Mouse (Mus musculus): ENCODE data around the gene Hnrnpa1. TPM values are rescaled to one million over a fixed set of nuclear protein-coding genes. Genes with fewer than 3 reads are reported as not detected.

Gene Hnrnpa1
- polyA plus RNA-seq (2012; rRNA removed) = 27.9 and 34.6 TPM in 2 replicates

GRCm38 (mm10) chr15:103240160-103241028 is at the start of gene Hnrnpa1:
Gene Hnrnpa1, plus strand, starts transcription at chr15:103240432.

GRCm38 (mm10) chr15:103239685-103240159 is 510 bp upstream of the Hnrnpa1 start, which contains the start of gene Cbx5:
Gene Cbx5, minus strand, starts transcription at chr15:103239816.

GRCm38 (mm10) chr15:103257790-103258728 is 17.8 kb downstream of the Hnrnpa1 start, which contains the start of gene Nfe2:
Gene Nfe2, minus strand, starts transcription at chr15:103258403.

DNA sequence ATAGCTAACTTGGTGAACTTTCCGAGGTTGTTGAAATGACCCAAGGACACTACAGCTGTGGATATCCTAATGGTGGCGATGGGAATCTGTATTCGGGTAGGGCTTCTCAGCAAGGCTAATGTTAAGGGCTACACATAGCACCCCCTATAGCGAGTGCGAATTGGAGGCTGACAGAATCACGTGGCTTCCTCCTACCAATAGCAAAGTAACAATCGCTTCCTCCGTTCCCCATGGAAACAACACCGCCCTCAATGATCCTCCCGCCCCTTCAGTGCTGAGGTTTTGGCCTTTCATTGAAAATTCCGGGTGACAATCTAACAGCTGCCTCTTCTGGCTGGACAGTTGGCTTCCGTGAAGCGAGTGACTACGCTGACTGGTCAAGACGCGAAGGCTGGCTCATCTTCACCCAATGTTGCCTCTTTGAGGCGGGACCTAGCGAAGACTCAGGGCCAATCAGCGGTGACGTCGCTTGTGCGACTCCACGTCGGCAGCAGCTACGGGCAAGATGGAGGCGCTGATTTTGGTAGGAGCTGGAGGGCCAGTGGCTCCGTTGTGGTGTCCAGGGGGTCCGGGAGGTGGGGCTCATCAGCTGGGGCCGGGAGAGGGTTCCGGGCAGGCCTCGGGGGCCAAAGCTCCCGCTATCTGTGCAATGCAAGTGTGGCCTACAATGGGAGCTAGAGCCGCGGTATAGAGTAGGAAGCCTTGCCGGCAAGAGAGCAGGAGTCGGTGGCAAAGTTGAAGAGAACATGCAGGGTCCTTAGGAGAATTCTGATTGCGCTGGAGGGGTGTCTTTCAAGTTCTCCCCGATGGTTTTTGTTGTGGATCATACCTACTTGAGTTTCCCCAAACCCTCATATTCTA is 32.4 kb downstream of the Hnrnpa1 start, which contains the start of gene Copz1:
Gene Copz1 (plus strand): TSS at position 296 of the 861 bp plus-strand sequence.

Other genes starting within 250 kb of the Hnrnpa1 start
- 0.16 TPM in 1 of 2 replicates, not detected in the other for gene Hoxc8, start 249.8 kb upstream of the Hnrnpa1 start, polyA plus RNA-seq (2012; rRNA removed)
- 0.27 and 0.45 TPM in 2 replicates for gene Hoxc6, start 242.2 kb upstream of the Hnrnpa1 start, polyA plus RNA-seq (2012; rRNA removed)
- gene Hoxc4, start 221.5 kb upstream of the Hnrnpa1 start, polyA plus RNA-seq (2012; rRNA removed) = 0.13 and 0.25 TPM in 2 replicates
- gene Smug1, start 73.3 kb upstream of the Hnrnpa1 start, polyA plus RNA-seq (2012; rRNA removed) = 23.5 and 24.3 TPM in 2 replicates
- 4.0 and 6.1 TPM in 2 replicates for gene Cbx5, start 616 bp upstream of the Hnrnpa1 start, polyA plus RNA-seq (2012; rRNA removed)
- 0.53 and 1.0 TPM in 2 replicates for gene Nfe2, start 18.0 kb downstream of the Hnrnpa1 start, polyA plus RNA-seq (2012; rRNA removed)
- 65.9 and 72.6 TPM in 2 replicates for gene Copz1, start 32.3 kb downstream of the Hnrnpa1 start, polyA plus RNA-seq (2012; rRNA removed)
- 0.08 TPM in 1 of 2 replicates, not detected in the other for gene Gpr84, start 70.2 kb downstream of the Hnrnpa1 start, polyA plus RNA-seq (2012; rRNA removed)
- 11.3 and 13.0 TPM in 2 replicates for gene Zfp385a, start 99.7 kb downstream of the Hnrnpa1 start, polyA plus RNA-seq (2012; rRNA removed)
- 43.2 and 54.4 TPM in 2 replicates for gene Itga5, start 126.3 kb downstream of the Hnrnpa1 start, polyA plus RNA-seq (2012; rRNA removed)
- gene Gtsf1, start 190.0 kb downstream of the Hnrnpa1 start, polyA plus RNA-seq (2012; rRNA removed) = not detected in 2 replicates
- not detected in 2 replicates for gene Gtsf2, start 208.0 kb downstream of the Hnrnpa1 start, polyA plus RNA-seq (2012; rRNA removed)
- gene Nckap1l, start 213.4 kb downstream of the Hnrnpa1 start, polyA plus RNA-seq (2012; rRNA removed) = 3.6 and 3.9 TPM in 2 replicates

All from colon, adult 2 months (tissue).